Mouse (Mus musculus) hematopoietic stem cell, adult 5-6 weeks (primary cell): Measurements from ENCODE around the gene Agfg2. TPM values are rescaled to one million over a fixed set of nuclear protein-coding genes. Genes with fewer than 3 reads are reported as not detected.
A peak's percentile ranks its signal among the peaks of the same experiment; 100 is the strongest.

Experiments
- ATAC-seq, 2 experiments: fragments of 125-278 bp in 1 of 2; replicated peaks in 1 of 2; 2 replicates each; pipeline ENCODE4 v1.8.0; 2016 to 2017; ENCODE audit warnings: inconsistent platforms in 2 of 2, mild to moderate bottlenecking in 2 of 2, moderate number of reproducible peaks in 2 of 2, low read depth in 1 of 2, moderate TSS enrichment in 1 of 2; ENCODE audit not compliant: low FRiP score in 2 of 2, poor library complexity in 2 of 2, severe bottlenecking in 2 of 2, insufficient read depth in 1 of 2, low TSS enrichment in 1 of 2
- total RNA-seq: library from RNA; stranded (forward); fragments of 172-1452, 232-1000 nt; gene quantifications from 2 replicates; pipeline ENCODE4 v1.2.3, GENCODE M21; 2017

Agfg2 gene
- total RNA-seq, 1 experiment from 2014 or later: 8.4 TPM

DNA sequence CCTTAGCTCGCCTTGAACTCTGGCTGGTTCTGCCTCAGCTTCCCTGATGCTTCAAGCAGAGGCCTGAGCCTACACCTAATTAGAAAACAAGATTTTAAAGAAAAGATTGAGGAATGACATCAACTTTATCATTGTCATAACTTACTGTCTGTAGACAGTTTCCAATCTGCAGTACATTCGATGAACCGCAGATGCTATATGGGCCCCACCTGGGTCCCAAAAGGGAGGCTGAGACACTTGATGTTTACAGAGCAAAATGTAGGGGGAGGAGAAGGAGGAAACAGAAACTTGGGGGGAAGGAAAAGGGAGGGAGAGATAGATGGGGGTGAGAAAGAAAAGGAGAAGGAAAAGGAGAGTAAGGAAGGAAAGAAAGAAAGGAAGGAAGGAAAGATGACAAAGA, 5.4 kb upstream of the Agfg2 start:
- no peak for ATAC-seq

DNA sequence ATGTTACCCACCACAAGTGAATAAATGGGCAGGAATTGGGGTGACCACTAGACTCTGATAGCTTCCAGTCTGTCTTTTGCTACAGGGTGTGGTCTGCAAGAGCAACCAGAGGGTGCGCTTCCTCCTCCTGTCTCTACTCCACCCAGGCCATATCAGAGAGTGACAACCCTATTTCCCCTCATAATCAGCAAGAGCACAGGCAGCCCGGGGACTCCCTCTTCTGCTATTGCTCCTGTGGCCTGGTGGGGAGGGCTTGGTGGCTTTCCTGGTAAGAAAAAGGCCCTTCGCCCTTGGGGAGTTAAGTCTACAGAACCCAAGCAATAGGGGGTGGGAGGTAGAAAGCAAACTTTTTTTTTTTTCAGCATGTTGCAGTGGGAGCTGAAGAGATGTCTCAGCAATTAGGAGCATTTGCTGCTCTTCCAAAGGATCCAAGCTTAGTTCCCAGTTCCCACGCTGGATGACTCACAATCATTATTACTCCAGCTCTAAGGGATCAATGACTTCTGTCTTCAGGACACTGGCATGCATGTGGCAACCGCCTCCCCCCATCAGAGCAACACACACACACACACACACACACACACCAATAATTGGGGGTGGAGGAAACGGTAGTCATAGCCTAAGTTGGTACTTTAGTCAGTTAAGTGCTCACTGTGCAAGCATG, 1.7 kb upstream of the Agfg2 start:
- ATAC-seq: peak; percentile 39 to 46; a peak in 3 of 4 replicates

DNA sequence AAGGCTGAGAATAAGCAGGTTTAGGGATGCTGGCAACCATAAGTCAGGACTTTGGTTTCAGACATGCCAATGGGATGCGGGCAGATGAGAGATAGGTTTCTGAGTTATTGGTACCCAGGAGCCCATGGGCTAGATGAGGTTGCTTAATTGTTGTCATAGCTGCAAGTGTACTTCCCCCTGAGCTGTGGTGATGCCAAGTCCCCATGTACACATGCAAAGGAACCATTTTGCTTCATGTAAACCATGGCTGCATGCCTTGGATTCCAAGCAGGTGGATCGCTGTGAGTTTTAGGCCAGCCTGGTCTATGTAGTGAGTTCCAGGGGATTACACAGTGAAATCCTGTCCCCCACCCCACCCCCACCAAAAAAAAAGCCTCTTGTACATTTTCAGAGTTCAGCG, 1.1 kb upstream of the Agfg2 start:
- no peak for ATAC-seq

- ATAC-seq: no peak
These were observed 885 bp downstream of the Agfg2 start for GRCm38 (mm10) chr5:137683388-137684293.

DNA sequence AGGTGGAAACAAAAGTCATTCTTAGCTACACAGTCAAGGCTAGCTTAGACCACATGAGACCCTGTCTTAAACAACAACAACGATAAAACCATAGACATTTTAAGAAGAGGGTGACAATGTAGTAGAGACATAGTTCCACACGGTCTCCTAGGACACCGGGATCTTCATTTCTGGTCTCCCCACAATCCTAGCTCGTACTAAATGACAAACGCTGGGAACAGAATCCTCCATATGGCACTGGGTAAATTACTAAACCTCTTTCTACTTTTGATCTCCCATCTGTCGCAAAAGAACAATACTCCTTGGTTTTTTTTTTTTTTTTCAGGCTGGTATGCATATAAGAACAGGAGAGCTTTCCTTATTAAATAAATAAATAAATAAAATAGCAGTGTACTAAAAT, 2.0 kb downstream of the Agfg2 start:
- ATAC-seq: no peak

DNA sequence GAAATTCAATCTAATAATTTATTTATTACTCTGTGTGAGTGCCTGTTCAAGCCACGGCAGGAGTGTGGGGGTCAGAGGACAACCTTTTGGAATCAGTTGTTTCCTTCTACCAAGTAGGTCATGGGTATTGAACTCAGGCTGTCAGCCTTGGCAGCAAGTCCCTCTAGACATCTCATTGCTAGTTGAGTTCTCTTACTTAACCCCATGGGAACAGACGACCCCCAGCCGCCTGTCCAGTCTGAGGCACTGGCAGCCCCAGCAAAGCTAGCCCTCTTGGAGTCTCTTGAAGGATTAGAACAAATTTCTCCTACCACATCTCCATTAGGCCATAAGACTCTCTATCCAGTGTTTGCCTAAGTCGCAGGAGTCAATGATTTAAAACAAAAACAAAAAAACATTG, 4.8 kb downstream of the Agfg2 start:
- ATAC-seq: no peak

DNA sequence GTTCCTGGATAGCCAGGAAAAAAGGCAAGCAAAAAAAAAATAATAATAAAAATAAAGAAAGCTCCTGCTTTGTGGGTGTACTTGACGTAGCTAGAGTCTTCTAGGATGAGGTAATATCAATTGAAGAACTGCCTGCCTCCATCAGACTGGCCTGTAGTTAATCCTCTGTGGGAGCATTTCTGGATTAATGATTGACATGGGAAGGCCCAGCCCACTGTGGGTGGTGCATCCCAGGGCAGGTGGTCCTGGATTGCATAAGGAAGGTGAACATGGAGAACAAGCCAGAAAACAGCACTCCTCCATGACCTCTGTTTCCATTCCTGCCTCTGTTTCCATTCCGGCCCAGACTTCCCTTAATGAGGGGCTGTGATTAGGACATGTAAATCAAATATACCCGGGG, 5.8 kb downstream of the Agfg2 start:
- no peak for ATAC-seq

DNA sequence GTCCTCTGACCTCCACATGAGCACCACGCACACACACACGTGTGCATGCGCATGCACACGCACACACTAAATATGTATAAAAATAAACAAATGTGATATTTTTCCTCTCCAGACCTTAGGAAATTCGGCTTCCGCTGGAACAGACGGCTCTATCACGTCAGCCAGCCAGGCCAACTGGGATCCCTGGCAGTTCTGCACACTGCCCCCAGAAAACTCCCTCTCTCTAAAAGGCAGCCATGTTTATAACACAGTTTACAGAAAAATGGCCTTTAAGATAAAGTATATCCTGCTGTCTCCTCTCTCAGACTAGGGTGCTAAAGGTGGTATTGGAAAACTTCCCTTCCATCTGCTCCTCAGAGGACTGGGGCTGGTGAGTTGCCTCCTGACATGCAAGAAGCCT, 6.7 kb downstream of the Agfg2 start:
- ATAC-seq: no peak

- no peak for ATAC-seq
These were observed 9.7 kb downstream of the Agfg2 start for GRCm38 (mm10) chr5:137674786-137675185.

- no peak; a peak in 1 of 4 replicates for ATAC-seq
These were observed 11.5 kb downstream of the Agfg2 start for GRCm38 (mm10) chr5:137673015-137673414.

GRCm38 (mm10) chr5:137672361-137672760, 12.2 kb downstream of the Agfg2 start:
- ATAC-seq: no peak

DNA sequence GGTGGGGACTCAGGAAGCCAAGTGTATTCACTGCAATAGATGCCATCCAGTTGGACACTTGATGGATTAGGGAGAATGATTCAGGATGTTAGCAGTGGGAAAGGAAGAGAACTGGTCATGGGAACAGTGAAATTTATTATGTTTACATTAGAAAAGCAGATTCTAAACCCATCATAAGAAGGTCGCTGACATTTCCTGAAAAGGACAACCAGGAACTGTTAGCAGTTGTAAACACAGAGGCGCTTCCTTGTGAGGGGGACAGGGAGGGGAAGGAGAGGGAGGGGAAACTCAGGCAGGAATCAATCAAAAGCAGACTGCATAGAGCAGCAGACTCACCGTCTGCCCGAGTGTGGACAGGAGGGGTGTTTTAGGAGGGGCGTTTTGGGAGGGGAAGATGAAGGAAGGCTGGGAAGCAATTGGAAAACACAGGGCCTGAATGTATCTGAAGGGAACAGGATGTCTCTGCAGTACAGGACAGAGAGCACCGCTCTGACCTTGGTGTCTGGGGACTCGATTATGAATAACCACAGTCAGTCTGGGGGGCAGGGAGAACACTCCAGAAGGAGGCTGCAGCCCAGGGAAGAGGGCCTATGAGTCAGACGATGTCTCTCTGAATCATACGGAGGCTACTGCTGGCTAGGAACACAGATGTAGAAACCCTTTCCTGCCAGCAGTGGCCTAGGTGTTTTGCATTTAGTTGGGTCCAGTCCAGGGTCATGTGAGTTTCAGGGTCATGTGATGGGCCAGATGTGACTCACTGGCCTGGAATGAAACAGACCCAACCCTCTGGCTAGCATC, 12.9 kb downstream of the Agfg2 start:
- ATAC-seq: peak; percentile 27 to 40; a peak in 1 of 4 replicates

GRCm38 (mm10) chr5:137670240-137670639, 14.3 kb downstream of the Agfg2 start:
- ATAC-seq: no peak

DNA sequence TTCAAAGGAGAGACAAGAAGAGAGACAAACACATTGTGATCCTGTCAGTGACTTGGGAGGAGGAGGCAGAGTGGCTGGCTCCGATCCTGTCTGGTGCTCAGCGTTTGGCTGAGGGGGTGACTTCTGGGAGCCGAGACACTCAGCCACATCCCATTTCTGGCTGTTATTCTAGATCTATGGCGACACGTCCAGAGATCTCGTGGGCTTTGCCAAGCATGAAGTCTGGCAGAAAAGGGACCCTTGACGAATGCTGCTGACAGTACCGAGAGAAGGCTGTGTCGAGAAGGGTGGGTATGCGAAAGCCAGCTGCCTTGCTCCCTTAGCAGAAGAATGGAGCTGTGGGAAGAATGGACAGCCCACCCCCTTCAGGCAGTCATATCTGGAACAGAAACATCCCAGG, 15.6 kb downstream of the Agfg2 start:
- no peak for ATAC-seq

- ATAC-seq: no peak
These were observed 21.5 kb downstream of the Agfg2 start for GRCm38 (mm10) chr5:137663057-137663456.

GRCm38 (mm10) chr5:137660064-137660688, 24.4 kb downstream of the Agfg2 start:
- ATAC-seq: no peak

- ATAC-seq: peak; percentile 42 to 63; a peak in 2 of 4 replicates
These were observed 27.5 kb downstream of the Agfg2 start for GRCm38 (mm10) chr5:137656977-137657376.
